Comparison of ENCODE assay signal across 8 mouse cellular contexts in the genomic region with DNA sequence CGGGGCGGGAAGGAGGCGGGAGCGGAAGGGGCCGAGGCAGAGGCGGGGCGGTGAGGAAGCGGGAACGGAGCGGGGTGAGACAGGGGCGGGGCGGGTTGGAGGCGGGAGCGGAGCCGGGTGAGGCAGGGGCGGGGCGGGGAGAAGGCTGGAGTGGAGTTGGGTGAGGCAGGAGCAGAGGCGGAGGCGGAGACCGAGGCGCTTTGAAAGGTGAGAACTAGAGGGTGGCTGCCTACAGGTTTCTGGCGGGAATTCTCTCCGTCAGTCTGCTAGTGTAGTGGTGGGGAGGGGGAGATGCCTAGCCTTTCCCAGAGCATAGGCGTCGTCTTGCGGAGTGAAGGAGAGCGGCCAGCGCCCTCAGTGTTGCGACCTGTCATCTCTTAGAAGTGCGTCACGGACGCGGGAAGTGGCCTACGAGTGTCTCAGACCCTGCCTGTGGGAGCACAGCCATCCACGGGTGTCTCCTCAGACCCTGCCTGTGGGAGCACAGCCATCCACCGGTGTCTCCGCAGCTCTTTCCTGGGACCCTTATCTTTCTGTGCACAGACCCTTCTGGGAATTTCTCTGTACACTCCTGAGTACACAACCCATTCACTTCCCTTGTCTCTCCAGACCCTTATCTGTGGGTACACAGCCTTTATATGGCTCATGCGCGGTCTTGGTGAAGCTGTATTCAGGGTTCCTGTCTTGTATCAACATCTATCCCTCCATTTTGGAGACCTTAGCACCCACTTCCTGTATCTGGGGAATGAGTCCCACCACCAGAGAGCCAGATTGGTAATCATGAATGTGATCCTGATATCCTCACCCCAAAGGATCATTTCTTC. TPM values are rescaled to one million over a fixed set of nuclear protein-coding genes. Genes with fewer than 3 reads are reported as not detected.
DNase-seq lines count a peak whose midpoint lies in the region; ATAC-seq lines count a peak whose summit lies in the region.

TSS of gene Ccdc82 (plus strand) at position 141 of the 824 bp plus-strand sequence.

- no peaks in the 10 kb centered on the region for H3K9me3 ChIP-seq in hindbrain, embryonic 13.5 days

- H3K27me3 ChIP-seq in hindbrain, embryonic 13.5 days, result no peaks in the 10 kb centered on the region

- peak; percentile 97 for ATAC-seq in hindbrain, embryonic 13.5 days (ENCODE audit: low FRiP score)

- peak within 1 kb of the TSS; percentile 88 for H3K27ac ChIP-seq in hindbrain, embryonic 13.5 days

- peak within 1 kb of the TSS; percentile 76 for H3K4me2 ChIP-seq in hindbrain, embryonic 13.5 days

- H3K4me1 ChIP-seq in hindbrain, embryonic 13.5 days (replicated peaks), result peaks cover 24% of the 10 kb centered on the region

- no peaks in the 10 kb centered on the region for H3K36me3 ChIP-seq in hindbrain, embryonic 13.5 days

- H3K4me3 ChIP-seq in hindbrain, embryonic 13.5 days, result peak within 1 kb of the TSS; percentile 69

- peak; percentile 93 for DNase-seq in NIH3T3 (ENCODE audit: low read depth)
- DNase-seq in cerebellum, postnatal 10 days, result peak; percentile 97 to 99
- peak; percentile 64 to 69 for DNase-seq in frontal cortex, postnatal 14 days (ENCODE audit: low spot score in 2 of 2)
- DNase-seq in layer of hippocampus, postnatal 36 days, result peak; percentile 75 to 78
- peak; percentile 95 for DNase-seq in lung, postnatal 36 days
- peak; percentile 93 for DNase-seq in retina, postnatal 1 day
- DNase-seq in urinary bladder, adult 18-20 months (ENCODE audit: low spot score in 2 of 2), result peak; percentile 80 to 89

- 2% methylated on average over 33 of the region's 39 CpGs for WGBS in hindbrain, embryonic 13.5 days

- H3K9ac ChIP-seq in hindbrain, embryonic 13.5 days, result peak within 1 kb of the TSS; percentile 82

RNA-seq across cellular contexts. Expression of gene Ccdc82, which starts in this region (rescaled TPM):
- polyA plus RNA-seq in hindbrain, embryonic 13.5 days (2015; fragmentation: Nextera tagmentation; extraction: Ambion mirVana), result 13.5 and 13.7 TPM in 2 replicates
- total RNA-seq in layer of hippocampus, postnatal 36 days (2021), result 10 to 100 TPM; 14.7 to 17.2 TPM

Comparison
In these comparisons a context has a peak if more than half of its experiments do, and no peak if none do; other contexts are left out.
1. Peak in every context shown above with its lines: DNase-seq, ATAC-seq, H3K4me3 ChIP-seq and H3K27ac ChIP-seq.